Mouse (Mus musculus): ENCODE measurements at regions not wholly inside any gene's neighbourhood (a gene's known extent, or its start where the extent isn't known, plus 50 kb on each side); places are given as distances from the start of the nearest gene placed in this dataset.

GRCm38 (mm10) chr5:91841066-91841465, 121.8 kb downstream of the Rchy1 start:
- no peak for ATAC-seq (replicated peaks; ENCODE audit: low FRiP score, poor library complexity, severe bottlenecking)

GRCm38 (mm10) chr5:91828481-91828880, 134.4 kb downstream of the Rchy1 start:
- no peak for ATAC-seq (replicated peaks; ENCODE audit: low FRiP score, poor library complexity, severe bottlenecking)

GRCm38 (mm10) chr5:91826636-91827035, 136.2 kb downstream of the Rchy1 start:
- ATAC-seq (replicated peaks; ENCODE audit: low FRiP score, poor library complexity, severe bottlenecking) = no peak

- no peak for ATAC-seq (replicated peaks; ENCODE audit: low FRiP score, poor library complexity, severe bottlenecking)
These were observed 139.9 kb downstream of the Rchy1 start for GRCm38 (mm10) chr5:91822844-91823576.

GRCm38 (mm10) chr5:91818800-91819199, 144.1 kb downstream of the Rchy1 start:
- no peak for ATAC-seq (replicated peaks; ENCODE audit: low FRiP score, poor library complexity, severe bottlenecking)

- ATAC-seq (replicated peaks; ENCODE audit: low FRiP score, poor library complexity, severe bottlenecking) = no peak
These were observed 144.7 kb downstream of the Rchy1 start for GRCm38 (mm10) chr5:91818195-91818594.

GRCm38 (mm10) chr5:91816376-91816950, 146.4 kb downstream of the Rchy1 start:
- ATAC-seq (replicated peaks; ENCODE audit: low FRiP score, poor library complexity, severe bottlenecking) = no peak

GRCm38 (mm10) chr5:91814956-91815355, 147.9 kb downstream of the Rchy1 start:
- ATAC-seq (replicated peaks; ENCODE audit: low FRiP score, poor library complexity, severe bottlenecking) = no peak

- no peak for ATAC-seq (replicated peaks; ENCODE audit: low FRiP score, poor library complexity, severe bottlenecking)
These were observed 148.5 kb downstream of the Rchy1 start for GRCm38 (mm10) chr5:91814417-91814762.

- ATAC-seq (replicated peaks; ENCODE audit: low FRiP score, poor library complexity, severe bottlenecking) = no peak
These were observed 149.1 kb downstream of the Rchy1 start for GRCm38 (mm10) chr5:91813547-91814416.

GRCm38 (mm10) chr5:91807070-91808065, 155.5 kb downstream of the Rchy1 start:
- ATAC-seq (replicated peaks; ENCODE audit: low FRiP score, poor library complexity, severe bottlenecking) = no peak

- no peak for ATAC-seq (replicated peaks; ENCODE audit: low FRiP score, poor library complexity, severe bottlenecking)
These were observed 161.4 kb downstream of the Rchy1 start for GRCm38 (mm10) chr5:91801297-91801980.

GRCm38 (mm10) chr5:91797362-91797761, 165.5 kb downstream of the Rchy1 start:
- ATAC-seq (replicated peaks; ENCODE audit: low FRiP score, poor library complexity, severe bottlenecking) = no peak

- no peak for ATAC-seq (replicated peaks; ENCODE audit: low FRiP score, poor library complexity, severe bottlenecking)
These were observed 170.1 kb downstream of the Rchy1 start for GRCm38 (mm10) chr5:91792732-91793131.

GRCm38 (mm10) chr5:91790412-91790811, 172.5 kb downstream of the Rchy1 start:
- no peak for ATAC-seq (replicated peaks; ENCODE audit: low FRiP score, poor library complexity, severe bottlenecking)

- no peak for ATAC-seq (replicated peaks; ENCODE audit: low FRiP score, poor library complexity, severe bottlenecking)
These were observed 178.9 kb downstream of the Rchy1 start for GRCm38 (mm10) chr5:91783966-91784365.

GRCm38 (mm10) chr5:91776971-91777370, 185.9 kb downstream of the Rchy1 start:
- no peak for ATAC-seq (replicated peaks; ENCODE audit: low FRiP score, poor library complexity, severe bottlenecking)

- ATAC-seq (replicated peaks; ENCODE audit: low FRiP score, poor library complexity, severe bottlenecking) = no peak
These were observed 188.8 kb downstream of the Rchy1 start for GRCm38 (mm10) chr5:91774065-91774464.

GRCm38 (mm10) chr5:91767886-91768285, 195.0 kb downstream of the Rchy1 start:
- ATAC-seq (replicated peaks; ENCODE audit: low FRiP score, poor library complexity, severe bottlenecking) = no peak

All from erythroid progenitor cell, adult 5-6 weeks (primary cell).